Mouse (Mus musculus) liver, embryonic 14.5 days (tissue): ENCODE measurements around the gene Lexm.

Experiments
- CTCF ChIP-seq: IDR thresholded peaks from 2 replicates; pipeline ENCODE4 v1.5.1; 2016; ENCODE audit warnings: antibody characterized with exemption, low read depth, control low read depth
- EP300 ChIP-seq: IDR thresholded peaks from 2 replicates; pipeline ENCODE4 v1.6.1; 2016; ENCODE audit warnings: antibody characterized with exemption, low read depth

DNA sequence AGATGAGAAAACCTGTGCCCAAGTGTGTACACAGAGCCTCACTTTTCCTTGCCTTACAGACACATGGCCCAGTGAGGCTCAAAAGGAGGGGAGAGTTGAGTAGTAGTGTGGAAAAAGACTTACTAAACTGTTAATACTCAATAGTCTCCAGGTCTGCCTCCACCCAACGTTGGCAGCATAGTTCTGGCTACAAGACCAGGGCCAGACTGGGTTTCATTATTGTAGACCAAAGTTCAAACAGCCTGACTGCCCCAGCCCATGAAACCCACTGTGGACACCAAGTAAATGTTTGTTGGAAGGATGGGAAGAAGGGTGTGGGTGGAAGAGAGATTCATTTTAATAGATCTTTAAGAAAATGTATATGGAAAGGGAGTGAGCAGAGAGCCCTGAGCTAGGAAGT, 70.1 kb downstream of the Lexm start:
- TF ChIP-seq EP300 (no peak), CTCF (no peak)
